Mouse (Mus musculus) forebrain, embryonic 11.5 days (tissue): Measurements from ENCODE around the gene Gm20075. TPM values are rescaled to one million over a fixed set of nuclear protein-coding genes. Genes with fewer than 3 reads are reported as not detected.
"Not testable (repeated sequence)": the region's sequence is repeated elsewhere in the genome, so short reads cannot be mapped to it uniquely, and the experiment has no call there.

ENCODE experiments used
- ATAC-seq: fragments of 200-750 bp; cut with Nextera tagmentation; replicated peaks from 2 replicates; pipeline ENCODE4 v1.8.0; 2017; ENCODE audit warnings: moderate TSS enrichment; ENCODE audit not compliant: low FRiP score
- DNase-seq: peaks from one replicate; pipeline ENCODE4 v3.0.0-alpha.2; 2017; ENCODE audit warnings: low spot score
- H3K27ac ChIP-seq: fragments of 300-500 bp; sonication (generic); 2 replicates; pipeline ENCODE4 v1.5.1; 2014; ENCODE audit warnings: low read depth, low read length
- H3K27me3 ChIP-seq: fragments of 300-500 bp; sonication (generic); 2 replicates; pipeline ENCODE4 v1.6.1; 2014; ENCODE audit warnings: mild to moderate bottlenecking, low read length, mixed read lengths; ENCODE audit not compliant: control insufficient read depth, insufficient read depth
- H3K36me3 ChIP-seq: fragments of 300-500 bp; sonication (generic); 2 replicates; pipeline ENCODE4 v1.6.1; 2014; ENCODE audit warnings: mild to moderate bottlenecking, low read length, moderate library complexity, mixed read lengths; ENCODE audit not compliant: control insufficient read depth, insufficient read depth
- H3K4me1 ChIP-seq: fragments of 300-500 bp; sonication (generic); replicated peaks from 2 replicates; pipeline ENCODE4 v1.6.1; 2014; ENCODE audit warnings: low read length, mixed read lengths; ENCODE audit not compliant: control insufficient read depth, insufficient read depth
- H3K4me2 ChIP-seq: fragments of 300-500 bp; sonication (generic); 2 replicates; pipeline ENCODE4 v1.6.1; 2014; ENCODE audit warnings: low read depth, mild to moderate bottlenecking, low read length, moderate library complexity, mixed read lengths; ENCODE audit not compliant: severe bottlenecking
- H3K4me3 ChIP-seq: fragments of 300-500 bp; sonication (generic); 2 replicates; pipeline ENCODE4 v1.5.1; 2014; ENCODE audit warnings: low read depth, low read length
- H3K9ac ChIP-seq: fragments of 300-500 bp; sonication (generic); 2 replicates; pipeline ENCODE4 v1.6.1; 2014; ENCODE audit warnings: low read length
- H3K9me3 ChIP-seq: fragments of 300-500 bp; sonication (generic); 2 replicates; pipeline ENCODE4 v1.6.1; 2016; ENCODE audit warnings: low read length, mixed read lengths; ENCODE audit not compliant: control insufficient read depth
- WGBS: fragments of 180-500 bp; shearing (Covaris S2); extraction: QIAGEN DNeasy Blood & Tissue Kit; methylation state at CpG from one replicate; pipeline ENCODE4 v1.1.7; 2014; 5-methylcytosine and 5-hydroxymethylcytosine counted together
- polyA plus RNA-seq: library from polyadenylated mRNA; unstranded; fragments of >200 nt; fragmentation: Nextera tagmentation; extraction: Ambion mirVana; gene quantifications from 2 replicates; pipeline ENCODE4 v1.2.1, GENCODE M21; 2014

The Gm20075 gene
- 31.5 and 36.7 TPM in 2 replicates for polyA plus RNA-seq

DNA sequence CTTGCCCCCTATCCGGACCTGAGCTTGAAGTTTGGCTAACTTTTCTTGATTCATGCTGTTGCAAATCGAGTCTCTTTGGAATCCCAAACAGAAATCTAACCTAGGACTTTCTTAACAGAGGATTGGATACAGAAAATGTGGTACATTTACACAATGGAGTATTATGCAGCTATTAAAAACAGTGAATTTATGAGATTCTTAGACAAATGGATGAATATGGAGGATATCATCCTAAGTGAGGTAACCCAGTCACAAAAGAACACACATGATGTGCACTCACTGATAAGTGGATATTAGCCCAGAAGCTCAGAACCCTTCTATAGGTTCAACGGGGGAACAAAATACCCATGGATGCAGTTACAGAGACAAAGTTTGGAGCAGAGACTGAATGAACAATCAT lies at the start of gene Gm20075:
Gene Gm20075, minus strand, starts transcription at position 101 of the 400 bp plus-strand sequence.
- 91% methylated on average over 3 of the region's 3 CpGs for WGBS

DNA sequence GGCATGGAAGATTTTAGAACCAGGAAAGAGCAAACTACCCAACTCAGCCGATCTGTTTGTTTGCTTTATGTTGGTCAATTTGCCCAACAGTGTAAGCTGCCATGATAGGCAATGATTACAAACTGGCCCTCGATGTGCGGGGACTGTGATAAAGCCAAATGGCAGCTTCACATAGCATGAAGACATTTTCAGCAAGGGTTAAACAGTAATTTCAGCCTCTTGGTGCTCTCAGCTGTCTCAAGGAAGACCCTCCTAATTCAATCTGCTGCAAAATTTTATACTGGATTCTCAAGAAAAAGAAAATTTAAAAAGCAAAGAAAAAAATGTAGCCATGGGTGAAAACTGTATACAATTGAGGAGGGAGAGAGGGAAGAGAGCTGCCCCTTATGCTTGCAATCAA lies 47.9 kb upstream of the Gm20075 start:
- WGBS: 85% methylated on average over 3 of the region's 3 CpGs
- Histone ChIP-seq H3K36me3 (no peaks in the 10 kb centered on the region), H3K4me1 (peaks cover 6% of the 10 kb centered on the region; the same call in 1 of the 2 replicates), H3K9ac (no peak overlapping the region), H3K4me2 (no peak overlapping the region), H3K27ac (no peak overlapping the region), H3K9me3 (no peaks in the 10 kb centered on the region), H3K27me3 (peaks cover 35% of the 10 kb centered on the region), H3K4me3 (no peak overlapping the region)
- ATAC-seq (no peak), DNase-seq (no peak)

More for the DNA sequence above, at the start of gene Gm20075:
- not testable (repeated sequence) for H3K4me3 ChIP-seq, H3K9me3 ChIP-seq, H3K4me1 ChIP-seq, H3K4me2 ChIP-seq, H3K9ac ChIP-seq, H3K36me3 ChIP-seq, ATAC-seq, H3K27ac ChIP-seq, DNase-seq, H3K27me3 ChIP-seq

DNA sequence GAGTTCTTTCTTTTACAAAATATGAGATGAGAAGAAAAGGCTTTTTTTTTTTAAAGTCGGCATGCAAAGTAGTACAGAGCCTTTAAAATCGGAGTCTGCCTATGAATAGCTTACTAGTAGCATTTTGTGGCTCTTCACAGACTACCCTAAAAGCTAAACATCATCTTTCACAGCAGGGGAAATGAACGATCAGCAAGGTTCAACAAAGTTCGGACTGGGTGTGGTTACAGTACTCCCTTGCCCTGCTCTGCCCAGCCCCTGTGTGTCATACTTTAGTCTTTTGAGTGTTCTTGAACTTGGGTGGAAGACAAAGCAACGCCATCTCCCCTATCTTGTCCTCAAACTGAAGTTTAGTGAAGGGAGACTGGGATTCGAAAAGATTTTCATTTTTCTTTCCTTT lies 45.5 kb upstream of the Gm20075 start:
- no peaks in the 10 kb centered on the region; the same call in 1 of the 2 replicates for H3K4me1 ChIP-seq
- H3K36me3 ChIP-seq: no peaks in the 10 kb centered on the region
- no peak overlapping the region for H3K4me2 ChIP-seq
- H3K9me3 ChIP-seq: no peaks in the 10 kb centered on the region
- H3K9ac ChIP-seq: no peak overlapping the region
- 88% methylated on average over 6 of the region's 6 CpGs for WGBS
- ATAC-seq: no peak
- no peak for DNase-seq
- H3K4me3 ChIP-seq: no peak overlapping the region
- H3K27me3 ChIP-seq: peaks cover 24% of the 10 kb centered on the region
- H3K27ac ChIP-seq: no peak overlapping the region

DNA sequence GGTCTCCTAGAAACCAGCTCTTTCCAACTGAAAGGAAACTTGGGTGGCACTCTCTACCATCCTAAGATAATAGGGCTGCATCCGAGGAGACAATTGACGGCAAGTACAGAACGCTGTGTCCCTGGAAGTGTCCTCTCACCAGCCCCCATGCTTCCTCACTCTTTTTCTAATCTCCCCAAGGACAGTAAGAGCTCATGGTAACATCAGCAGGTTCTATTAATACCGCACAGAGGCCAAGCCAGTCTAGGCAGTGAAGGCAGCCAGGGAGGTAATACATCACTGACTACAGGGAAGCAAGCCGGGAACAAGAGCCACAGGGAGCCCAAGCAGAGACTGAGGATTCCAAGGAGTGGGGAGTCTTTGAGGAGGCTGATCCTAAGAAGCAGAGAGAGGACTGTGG lies 43.8 kb upstream of the Gm20075 start:
- Histone ChIP-seq H3K4me3 (no peak overlapping the region), H3K27me3 (peaks cover 7% of the 10 kb centered on the region), H3K27ac (no peak overlapping the region), H3K9me3 (no peaks in the 10 kb centered on the region), H3K4me2 (no peak overlapping the region), H3K9ac (no peak overlapping the region), H3K4me1 (no peaks in the 10 kb centered on the region), H3K36me3 (no peaks in the 10 kb centered on the region)
- WGBS: 69% methylated on average over 5 of the region's 5 CpGs
- DNase-seq (no peak), ATAC-seq (no peak)

DNA sequence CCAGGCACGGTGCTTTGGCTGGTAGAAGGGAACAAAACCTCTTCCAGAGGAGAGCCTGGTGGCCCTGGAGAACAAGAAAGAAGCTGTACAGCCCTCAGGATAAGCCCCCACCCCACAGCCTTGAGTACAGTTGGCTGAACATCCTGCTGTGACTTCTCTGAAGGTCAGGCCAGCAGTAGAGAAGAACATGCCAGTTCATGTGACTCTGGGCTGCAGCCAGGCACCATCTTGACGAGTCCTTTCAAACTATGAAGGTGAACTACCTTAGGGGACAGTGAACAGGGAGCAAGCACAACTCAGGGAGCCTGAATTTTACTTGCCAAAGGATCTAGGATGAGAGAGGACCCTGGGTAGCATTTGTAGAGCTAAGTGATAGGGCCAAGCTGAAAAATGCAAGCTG lies 31.5 kb upstream of the Gm20075 start:
- H3K36me3 ChIP-seq: no peaks in the 10 kb centered on the region
- H3K9ac ChIP-seq: no peak overlapping the region
- H3K4me1 ChIP-seq: no peaks in the 10 kb centered on the region
- no peaks in the 10 kb centered on the region for H3K27me3 ChIP-seq
- ATAC-seq: no peak
- H3K9me3 ChIP-seq: no peaks in the 10 kb centered on the region
- DNase-seq: no peak
- no peak overlapping the region for H3K27ac ChIP-seq
- no peak overlapping the region for H3K4me3 ChIP-seq
- 79% methylated on average over 2 of the region's 2 CpGs for WGBS
- H3K4me2 ChIP-seq: no peak overlapping the region

DNA sequence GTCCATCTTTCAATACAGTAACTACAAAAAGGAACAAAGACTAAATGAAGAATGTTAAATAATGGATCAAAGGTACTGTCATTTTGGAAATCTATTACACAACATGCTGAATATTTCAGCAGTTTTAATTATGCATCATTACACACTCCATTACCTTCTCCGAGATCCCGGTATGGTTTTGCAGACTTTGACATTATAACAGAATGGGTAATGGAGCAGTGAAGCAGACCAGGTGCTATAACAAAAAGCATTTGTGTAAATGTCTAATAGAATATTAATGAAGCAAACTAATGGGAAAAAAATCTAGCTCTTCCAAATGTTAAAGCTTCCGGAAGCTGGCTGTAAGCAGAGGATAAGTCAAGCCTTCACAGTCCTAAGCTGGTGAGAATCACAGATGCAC lies 29.6 kb upstream of the Gm20075 start:
- Histone ChIP-seq H3K9ac (no peak overlapping the region), H3K27me3 (no peaks in the 10 kb centered on the region), H3K9me3 (no peaks in the 10 kb centered on the region), H3K4me1 (no peaks in the 10 kb centered on the region), H3K4me2 (no peak overlapping the region), H3K27ac (no peak overlapping the region), H3K4me3 (no peak overlapping the region), H3K36me3 (no peaks in the 10 kb centered on the region)
- 69% methylated on average over 3 of the region's 3 CpGs for WGBS
- DNase-seq (no peak), ATAC-seq (no peak)

DNA sequence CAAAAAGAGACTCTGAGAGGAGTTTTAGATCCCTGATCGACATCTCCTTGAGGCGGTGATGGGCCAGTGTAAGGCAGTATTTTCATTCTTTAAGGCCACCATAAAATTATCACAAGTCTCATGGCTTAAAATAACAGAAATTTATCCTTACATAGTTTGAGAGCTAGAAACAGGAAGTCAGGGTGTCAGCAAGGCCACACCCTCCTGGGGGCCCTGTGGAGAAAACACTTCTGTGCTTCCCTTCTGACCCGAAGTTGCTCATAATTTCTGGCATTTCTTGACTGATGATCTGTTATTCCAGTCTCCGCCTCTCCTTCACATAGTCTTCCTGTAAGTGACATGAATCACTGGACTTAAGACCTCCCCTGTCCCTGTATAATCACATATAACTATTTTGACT lies 25.2 kb upstream of the Gm20075 start:
- no peak for ATAC-seq
- 92% methylated on average over 4 of the region's 4 CpGs for WGBS

DNA sequence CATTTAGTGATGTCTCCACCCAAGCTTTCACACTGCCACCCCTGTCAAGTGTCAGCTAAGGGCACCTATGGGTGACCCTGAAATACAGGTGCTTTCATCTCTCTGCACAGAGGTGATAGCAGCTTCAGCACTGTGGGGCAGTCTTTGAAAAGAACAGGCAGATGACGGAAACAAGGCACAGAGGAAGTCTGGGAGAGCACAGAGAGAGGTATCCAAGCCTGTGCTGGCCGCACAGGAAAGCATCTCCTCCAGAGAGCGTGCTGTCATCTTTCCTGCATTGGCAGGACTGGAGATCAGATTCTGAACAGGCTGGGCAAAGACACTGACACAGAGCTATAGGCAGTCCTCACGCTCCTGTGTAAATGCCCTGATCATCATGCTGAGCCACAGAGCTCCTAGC lies 9.8 kb upstream of the Gm20075 start:
- H3K27me3 ChIP-seq: no peaks in the 10 kb centered on the region
- H3K27ac ChIP-seq: no peak overlapping the region
- DNase-seq (no peak), ATAC-seq (no peak)
- 72% methylated on average over 4 of the region's 4 CpGs for WGBS
- H3K36me3 ChIP-seq: no peaks in the 10 kb centered on the region
- no peaks in the 10 kb centered on the region for H3K9me3 ChIP-seq
- no peak overlapping the region for H3K4me3 ChIP-seq
- H3K4me2 ChIP-seq: no peak overlapping the region
- no peak overlapping the region for H3K9ac ChIP-seq
- no peaks in the 10 kb centered on the region for H3K4me1 ChIP-seq

More for the DNA sequence above, 25.2 kb upstream of the Gm20075 start:
- Histone ChIP-seq H3K36me3 (no peaks in the 10 kb centered on the region), H3K4me1 (no peaks in the 10 kb centered on the region), H3K4me2 (no peak overlapping the region), H3K4me3 (no peak overlapping the region), H3K27ac (no peak overlapping the region), H3K9me3 (no peaks in the 10 kb centered on the region), H3K27me3 (no peaks in the 10 kb centered on the region), H3K9ac (no peak overlapping the region)
- no peak for DNase-seq

DNA sequence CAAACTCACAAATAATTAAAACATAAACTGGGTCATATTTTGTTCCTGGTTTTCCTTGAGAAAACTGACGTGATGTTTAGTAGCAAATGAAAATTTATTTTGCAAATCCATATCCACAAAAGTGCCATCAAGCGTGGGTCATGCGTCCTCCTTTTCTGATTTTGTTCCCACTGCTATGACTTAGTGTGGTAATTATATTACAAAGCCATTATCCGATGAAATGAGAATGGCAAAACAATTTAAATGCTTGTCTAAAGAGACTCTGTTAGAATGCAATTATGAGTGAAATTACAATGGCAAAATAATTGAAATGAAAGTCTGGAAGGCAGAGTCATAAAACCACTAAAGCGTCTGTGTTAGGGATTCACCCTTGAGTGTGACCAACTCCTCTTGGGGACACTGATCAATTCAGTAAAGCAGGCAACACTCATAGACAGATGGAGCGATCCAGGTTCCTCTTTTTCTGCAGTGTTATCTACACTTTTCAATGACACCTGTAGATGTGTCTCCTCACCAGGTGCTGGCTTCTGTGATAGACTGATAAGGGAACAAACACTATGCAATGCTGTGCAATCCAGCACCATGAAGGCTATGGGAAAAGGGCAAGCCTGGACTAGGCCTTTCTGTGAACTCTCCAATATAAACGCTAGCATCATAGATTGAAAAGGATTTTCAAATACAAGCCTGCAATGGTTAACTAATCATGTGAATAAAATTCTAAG lies 4.6 kb upstream of the Gm20075 start:
- no peak overlapping the region for H3K9ac ChIP-seq
- H3K27ac ChIP-seq: no peak overlapping the region
- H3K36me3 ChIP-seq: no peaks in the 10 kb centered on the region
- ATAC-seq (no peak), DNase-seq (no peak)
- H3K4me3 ChIP-seq: no peak overlapping the region
- 91% methylated on average over 7 of the region's 7 CpGs for WGBS
- H3K4me2 ChIP-seq: no peak overlapping the region
- no peaks in the 10 kb centered on the region for H3K27me3 ChIP-seq
- no peaks in the 10 kb centered on the region for H3K9me3 ChIP-seq
- H3K4me1 ChIP-seq: no peaks in the 10 kb centered on the region
